Mouse (Mus musculus) gastrocnemius, postnatal 10 days (tissue): ENCODE data around the gene Dcp1a. TPM values are rescaled to one million over a fixed set of nuclear protein-coding genes. Genes with fewer than 3 reads are reported as not detected.
"Not testable (repeated sequence)": the region's sequence is repeated elsewhere in the genome, so short reads cannot be mapped to it uniquely, and the experiment has no call there.

Experiments
- DNase-seq: peaks from one replicate; pipeline ENCODE4 v3.0.0; 2021; ENCODE audit warnings: mixed read lengths
- total RNA-seq, 2 experiments: library from RNA; stranded (reverse); gene quantifications; 2 replicates each; pipeline ENCODE4 v1.2.3; 2021

The Dcp1a gene
- total RNA-seq, 2 experiments from 2014 or later, result 10.7 to 14.3 TPM

DNA sequence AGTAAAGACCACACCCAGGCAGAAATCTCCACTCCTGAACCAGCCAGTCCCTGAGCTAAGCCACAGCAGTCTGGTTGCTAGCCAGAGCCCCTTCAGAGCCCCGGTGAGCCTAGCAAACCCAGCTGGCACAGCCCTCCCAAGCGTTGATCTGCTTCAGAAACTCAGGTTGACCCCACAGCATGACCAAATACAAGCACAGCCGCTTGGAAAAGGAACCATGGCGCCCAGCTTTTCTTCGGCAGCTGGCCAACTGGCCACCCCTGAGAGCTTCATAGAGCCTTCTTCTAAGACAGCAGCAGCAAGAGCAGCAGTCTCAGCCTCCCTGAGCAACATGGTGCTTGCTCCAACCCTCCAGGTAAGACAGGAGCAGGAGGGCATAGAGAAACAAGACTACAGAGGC is 40.0 kb downstream of the Dcp1a start:
- DNase-seq, result no peak

DNA sequence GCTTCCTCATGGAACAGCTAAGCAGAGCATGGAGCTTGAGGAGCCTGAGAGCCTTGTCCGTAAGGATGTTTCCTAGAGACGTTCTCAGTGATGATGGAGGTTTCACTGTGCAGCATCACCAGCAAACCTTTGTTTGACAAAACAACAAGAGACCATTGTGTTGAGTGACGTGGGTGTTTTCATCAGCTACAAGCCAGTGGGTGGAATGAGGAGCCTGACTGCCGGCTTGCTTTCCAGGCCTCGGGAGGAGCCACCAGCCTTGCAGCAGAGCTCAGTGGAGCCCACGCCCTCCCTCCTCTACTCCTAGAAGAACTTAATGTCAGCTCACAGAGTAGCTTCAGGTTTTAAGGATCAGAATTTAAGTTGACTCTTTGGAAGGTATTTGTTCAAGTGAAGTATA is 44.0 kb downstream of the Dcp1a start:
- no peak for DNase-seq

DNA sequence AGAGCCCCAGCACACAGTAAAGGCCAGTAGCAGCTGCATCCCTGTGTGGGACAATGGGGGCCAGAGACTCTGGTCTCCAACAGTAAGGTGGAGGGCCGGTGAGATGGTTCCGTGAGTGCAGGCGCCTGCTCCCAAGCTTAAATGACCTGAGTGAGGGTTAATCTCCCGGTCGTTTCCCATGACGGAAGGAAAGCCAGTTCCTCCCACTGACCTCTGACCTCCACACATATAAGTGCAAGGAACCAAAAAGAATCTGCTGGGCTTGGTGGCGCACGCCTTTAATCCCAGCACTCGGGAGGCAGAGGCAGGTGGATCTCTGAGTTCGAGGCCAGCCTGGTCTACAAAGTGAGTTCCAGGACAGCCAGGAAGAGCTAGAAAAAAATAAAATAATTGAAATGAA is 49.1 kb downstream of the Dcp1a start:
- no peak for DNase-seq

DNA sequence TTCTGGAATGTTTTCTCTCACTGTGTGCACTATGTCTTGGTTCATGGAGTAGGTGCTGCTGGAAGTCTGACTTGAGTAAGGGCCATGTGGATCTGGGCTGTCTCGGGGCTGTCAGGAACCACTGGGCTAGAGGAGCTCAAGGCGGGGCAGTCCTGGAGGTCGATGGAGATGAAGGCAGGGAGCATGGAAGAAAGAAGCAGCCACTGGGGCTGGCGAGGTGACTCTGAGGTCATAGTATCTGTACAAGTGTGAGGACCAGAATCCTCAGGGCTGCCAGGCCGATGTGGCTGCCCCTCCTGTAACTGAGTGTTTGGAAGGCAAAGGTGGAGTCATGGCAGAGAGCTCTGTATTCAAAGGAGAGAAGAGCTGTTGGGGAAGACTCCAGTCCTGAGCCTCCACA is 49.6 kb downstream of the Dcp1a start:
- DNase-seq, result no peak

- no peak for DNase-seq
Measured at GRCm38 (mm10) chr14:30529454-30529853, 50.1 kb downstream of the Dcp1a start.

- DNase-seq, result no peak
Measured at GRCm38 (mm10) chr14:30530726-30531269, 51.5 kb downstream of the Dcp1a start.

DNA sequence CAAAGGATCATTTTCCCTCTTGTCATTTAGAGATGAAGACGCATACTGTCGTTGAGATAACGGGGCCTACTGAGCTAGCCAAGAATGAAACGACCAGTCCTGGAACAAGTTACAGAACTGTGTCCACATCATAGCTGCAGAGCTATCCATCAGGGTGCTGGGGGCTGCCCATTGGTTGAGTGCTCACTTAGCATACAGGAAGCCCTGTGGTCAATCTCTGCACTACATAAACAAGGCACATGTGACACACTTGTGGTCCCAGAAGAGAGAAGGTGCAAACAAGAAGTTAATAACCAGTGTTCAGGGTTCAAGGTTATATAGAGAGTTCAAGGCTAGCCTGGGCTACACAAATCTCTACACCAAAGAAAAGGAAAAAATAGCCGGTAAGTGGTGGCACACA is 52.1 kb downstream of the Dcp1a start:
- DNase-seq, result no peak

DNA sequence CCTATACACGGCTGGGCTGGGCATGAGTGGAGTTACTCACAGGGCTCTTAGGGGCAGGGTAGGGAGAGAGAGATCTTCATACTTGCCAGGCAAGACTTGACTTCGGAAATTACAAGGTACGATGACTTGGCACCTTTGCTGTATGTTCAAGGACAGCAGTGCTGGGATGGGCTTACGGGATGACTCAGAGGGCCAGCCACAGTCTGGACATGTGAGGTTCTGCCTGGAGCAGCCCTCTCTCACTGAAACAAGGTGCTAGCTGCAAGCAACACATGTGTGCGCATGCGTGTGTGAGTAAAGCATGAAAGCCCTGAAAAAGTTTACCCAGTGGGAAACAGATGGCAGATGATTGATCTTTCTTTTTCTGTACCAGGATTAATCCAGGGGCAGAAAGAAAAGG is 52.6 kb downstream of the Dcp1a start:
- DNase-seq, result no peak

- DNase-seq, result no peak
Measured at GRCm38 (mm10) chr14:30533780-30534450, 54.6 kb downstream of the Dcp1a start.

DNA sequence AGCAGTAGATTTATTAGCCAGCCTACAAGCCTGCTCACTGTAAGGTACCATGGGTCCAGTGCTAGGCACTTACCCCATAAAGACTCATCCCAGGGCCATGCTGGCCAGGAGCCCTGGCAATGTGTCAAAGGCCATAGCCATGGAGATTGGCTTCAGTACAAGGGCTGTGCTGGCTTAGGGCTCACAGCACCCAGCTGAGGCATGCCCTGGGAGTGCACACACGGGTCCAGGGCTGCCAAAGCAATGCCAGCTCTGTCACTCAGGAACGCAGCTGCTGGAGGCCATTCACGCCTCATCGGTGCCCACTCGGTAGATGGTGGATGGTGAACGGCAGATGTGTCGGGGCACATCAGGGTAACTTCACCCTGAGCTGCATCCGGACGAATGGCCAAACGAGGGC is 62.2 kb downstream of the Dcp1a start:
- DNase-seq, result peak; percentile 69

- DNase-seq, result not testable (repeated sequence)
Measured at GRCm38 (mm10) chr14:30543331-30543730, 64.0 kb downstream of the Dcp1a start.

DNA sequence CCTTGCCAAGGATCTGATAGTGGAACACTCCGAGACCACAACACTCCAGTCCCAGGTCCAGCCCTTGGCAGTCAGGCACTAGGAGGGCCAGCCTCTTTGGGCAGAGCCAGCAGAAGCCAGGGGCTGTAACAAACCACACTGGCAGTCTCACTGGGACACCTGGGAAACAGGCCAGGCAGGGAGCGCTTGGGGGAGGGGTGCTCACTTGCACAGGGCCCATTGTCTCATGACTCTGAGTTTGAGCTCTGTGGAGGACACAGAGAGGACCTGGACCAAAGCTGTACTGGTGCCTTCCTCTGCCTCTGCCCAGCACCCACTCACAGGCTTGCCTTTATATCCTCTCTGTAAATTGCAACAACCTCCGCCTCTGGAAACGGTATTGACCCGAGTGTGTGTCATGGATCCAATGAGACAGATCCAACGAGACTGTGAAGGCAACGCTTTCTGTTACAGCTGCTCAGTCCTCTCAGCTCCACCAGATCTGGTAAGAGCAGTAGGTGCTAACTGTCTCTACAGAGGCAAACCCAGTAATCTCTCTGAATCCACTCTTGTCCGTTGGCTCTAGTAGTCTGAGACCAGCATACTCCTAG is 68.9 kb downstream of the Dcp1a start, which contains the start of gene Tkt:
Tkt (plus strand) TSS at position 229 of the 590 bp plus-strand sequence.
- DNase-seq, result peak; percentile 46

DNA sequence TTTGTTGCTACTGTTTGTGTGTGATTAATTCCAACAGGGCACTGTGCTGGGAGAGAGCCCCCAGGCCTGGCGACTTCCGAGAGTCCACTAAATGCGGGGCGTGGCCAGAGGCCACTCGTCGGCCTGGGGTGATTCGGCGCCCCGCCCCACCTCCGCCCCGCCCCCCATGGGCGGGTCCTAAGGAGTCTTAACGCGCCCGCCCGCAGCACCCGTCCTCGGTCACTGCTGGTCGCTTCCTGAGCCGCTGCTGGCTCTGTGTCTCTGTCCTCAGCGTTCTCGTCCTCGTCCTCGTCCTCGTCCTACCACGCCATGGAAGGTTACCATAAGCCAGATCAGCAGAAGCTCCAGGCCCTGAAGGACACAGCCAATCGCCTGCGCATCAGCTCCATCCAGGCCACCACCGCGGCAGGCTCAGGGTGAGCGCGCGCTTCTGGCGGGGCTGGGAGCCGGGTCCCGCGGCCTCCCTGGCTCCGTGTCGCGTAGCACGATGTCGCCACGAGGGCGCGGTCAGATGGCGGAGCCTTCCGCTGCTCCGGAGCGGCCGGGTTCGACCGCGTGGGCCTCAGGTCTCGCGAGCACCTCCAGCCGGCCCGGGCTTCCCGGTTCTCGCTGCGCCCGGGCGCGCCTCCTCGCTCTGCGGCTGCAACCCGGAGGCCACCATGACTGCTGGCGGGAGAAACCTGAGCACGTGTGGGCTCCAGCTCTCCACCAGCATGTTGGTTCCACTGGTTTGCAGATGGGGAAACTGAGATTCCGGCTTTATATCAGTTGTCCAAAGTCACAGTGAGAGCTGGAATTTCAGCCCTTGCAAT is 69.8 kb downstream of the Dcp1a start:
- peak; percentile 97 for DNase-seq

- no peak for DNase-seq
Measured at GRCm38 (mm10) chr14:30549777-30550149, 70.4 kb downstream of the Dcp1a start.

- no peak for DNase-seq
Measured at GRCm38 (mm10) chr14:30550232-30551070, 71.1 kb downstream of the Dcp1a start.

- no peak for DNase-seq
Measured at GRCm38 (mm10) chr14:30551509-30551908, 72.2 kb downstream of the Dcp1a start.

DNA sequence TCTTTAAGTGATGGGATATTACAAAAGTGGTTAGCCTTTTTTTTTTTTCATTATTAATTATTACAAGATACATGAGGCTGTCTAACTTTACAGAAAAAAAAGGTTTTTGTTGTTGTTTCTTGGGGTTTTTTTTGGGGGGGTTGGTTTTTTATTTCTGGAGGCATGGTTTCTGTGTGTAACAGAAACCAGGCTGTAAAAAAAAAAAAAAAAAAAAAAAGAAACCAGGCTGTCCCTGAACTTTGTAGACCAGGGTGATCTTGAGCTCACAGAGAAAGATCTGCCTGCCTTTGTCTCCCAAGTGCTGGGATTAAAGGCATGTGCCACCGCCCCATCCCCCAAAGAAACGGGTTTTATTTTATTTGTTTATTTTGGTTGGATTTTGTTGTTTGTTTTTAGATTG is 72.6 kb downstream of the Dcp1a start:
- DNase-seq, result no peak

- no peak for DNase-seq
Measured at GRCm38 (mm10) chr14:30553185-30553584, 73.8 kb downstream of the Dcp1a start.

DNA sequence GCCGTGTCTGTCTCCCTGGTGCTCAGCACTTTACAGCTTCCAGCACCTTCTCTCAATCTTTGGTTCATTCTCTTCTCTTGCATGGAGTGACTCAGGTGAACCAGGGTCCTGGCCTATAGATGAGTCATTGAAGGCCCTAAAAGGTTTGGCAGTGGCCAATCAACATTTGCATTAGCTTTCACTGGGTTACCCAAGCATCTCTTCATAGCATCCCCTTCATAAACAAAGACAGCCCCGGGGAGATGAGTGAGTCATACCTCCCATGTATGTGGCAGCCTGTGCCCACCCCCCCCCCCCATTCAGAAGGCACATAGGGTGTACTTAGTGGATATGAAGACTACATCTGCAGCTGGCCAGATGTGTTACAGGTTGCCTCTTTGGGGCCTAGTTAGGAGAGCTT is 77.3 kb downstream of the Dcp1a start:
- DNase-seq, result no peak

DNA sequence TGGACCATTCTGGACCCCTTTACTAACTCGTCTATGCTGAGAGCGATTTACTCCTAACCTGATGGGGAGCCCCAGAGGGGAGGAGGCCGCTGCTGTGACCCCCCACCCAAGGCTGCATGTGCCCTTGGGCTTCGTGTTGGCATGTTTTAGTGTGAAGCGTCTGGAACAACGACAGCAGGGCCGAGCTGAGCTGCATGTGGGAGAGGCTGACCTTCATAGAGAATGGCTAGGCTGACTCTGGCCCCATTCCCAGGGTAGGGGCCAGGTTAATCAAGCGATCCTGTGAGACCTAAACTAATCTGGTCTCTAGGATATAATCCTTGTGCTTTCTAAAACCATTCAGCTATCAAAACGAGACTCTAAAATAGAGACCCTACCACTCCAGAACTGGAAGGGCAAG is 78.4 kb downstream of the Dcp1a start:
- DNase-seq, result no peak

- DNase-seq, result peak; percentile 67
Measured at GRCm38 (mm10) chr14:30559321-30559850, 80.1 kb downstream of the Dcp1a start.
